In genomic region chr5:133884593-133884992, GRCm38 (mm10) we compare ENCODE assay signal across 9 mouse cellular contexts.
DNase-seq lines count a peak whose midpoint lies in the region; ATAC-seq and TF ChIP-seq lines count a peak whose summit lies in the region.
"Had no signal": no experiment of that assay in that cellular context is flagged by ENCODE, and none has a peak within 500 bp of the region (broad histone marks: within the 10 kb centered on the region; RNA-seq: fewer than 3 reads in every experiment).

No protein-coding gene starts in this region.

- no peak overlapping the region for H3K9ac ChIP-seq in lung, embryonic 16.5 days (ENCODE audit: low read length)
- H3K9ac ChIP-seq in hindbrain, embryonic 14.5 days: no peak overlapping the region
- H3K9ac ChIP-seq in midbrain, postnatal 0 days (replicated peaks; ENCODE audit: low read length, poor library complexity, severe bottlenecking): no peak overlapping the region
- H3K9ac ChIP-seq: liver, embryonic 15.5 days had no signal

- H3K27me3 ChIP-seq in lung, embryonic 16.5 days (ENCODE audit: control insufficient read depth, insufficient read depth, low read depth, low read length): no peaks in the 10 kb centered on the region
- peaks cover 9% of the 10 kb centered on the region for H3K27me3 ChIP-seq in forebrain, embryonic 10.5 days (ENCODE audit: poor library complexity, severe bottlenecking)
- H3K27me3 ChIP-seq in hindbrain, embryonic 14.5 days (ENCODE audit: control insufficient read depth, insufficient read depth, low read length): 0 out of 2 replicates have a peak, but pooled peaks cover 4% of the 10 kb centered on the region
- H3K27me3 ChIP-seq in midbrain, postnatal 0 days (ENCODE audit: insufficient read depth, low read length): 0 out of 2 replicates have a peak, but pooled peaks cover 5% of the 10 kb centered on the region
- H3K27me3 ChIP-seq: liver, embryonic 15.5 days had no signal

- ATAC-seq in lung, embryonic 16.5 days (ENCODE audit: low read depth): peak; percentile 50
- ATAC-seq in hindbrain, embryonic 14.5 days (ENCODE audit: low FRiP score): peak; percentile 34; the same call in 1 of the 2 replicates
- no peak for ATAC-seq in midbrain, postnatal 0 days (ENCODE audit: low FRiP score)

- no peak overlapping the region for H3K4me3 ChIP-seq in lung, embryonic 16.5 days (ENCODE audit: low read length)
- no peak overlapping the region for H3K4me3 ChIP-seq in forebrain, embryonic 10.5 days
- H3K4me3 ChIP-seq in hindbrain, embryonic 14.5 days (replicated peaks; ENCODE audit: low read length): no peak overlapping the region
- no peak overlapping the region for H3K4me3 ChIP-seq in midbrain, postnatal 0 days (ENCODE audit: low read depth, low read length)
- H3K4me3 ChIP-seq: liver, embryonic 15.5 days had no signal

- DNase-seq in lung, postnatal 25 days (ENCODE audit: low spot score): no peak
- no peak for DNase-seq in forebrain, embryonic 10.5 days (ENCODE audit: extremely low spot score, low spot score)
- peak; percentile 41 for DNase-seq in hindbrain, embryonic 14.5 days (ENCODE audit: low spot score)
- DNase-seq in midbrain, postnatal 0 days (ENCODE audit: low spot score): peak; percentile 64
- no peak for DNase-seq in adrenal gland, adult (ENCODE audit: inconsistent age in 2 of 2, low spot score in 1 of 2)
- no peak for DNase-seq in B cell, adult 2 months
- DNase-seq: thymus, postnatal 4 days had no signal

- H3K27ac ChIP-seq in lung, embryonic 16.5 days (ENCODE audit: low read length): no peak overlapping the region
- peak overlapping the region; percentile 77 for H3K27ac ChIP-seq in forebrain, embryonic 10.5 days
- peak overlapping the region; percentile 51 for H3K27ac ChIP-seq in hindbrain, embryonic 14.5 days
- H3K27ac ChIP-seq in midbrain, postnatal 0 days (ENCODE audit: low read depth, low read length): no peak overlapping the region
- H3K27ac ChIP-seq: liver, embryonic 15.5 days had no signal

- no peak overlapping the region for H3K4me2 ChIP-seq in lung, embryonic 16.5 days (ENCODE audit: low read depth, low read length)
- H3K4me2 ChIP-seq in hindbrain, embryonic 14.5 days (replicated peaks): no peak overlapping the region
- no peak overlapping the region for H3K4me2 ChIP-seq in midbrain, postnatal 0 days (ENCODE audit: low read depth, low read length, poor library complexity, severe bottlenecking)
- H3K4me2 ChIP-seq: liver, embryonic 15.5 days had no signal

- peaks cover 5% of the 10 kb centered on the region; the same call in 1 of the 2 replicates for H3K4me1 ChIP-seq in lung, embryonic 16.5 days (replicated peaks; ENCODE audit: control insufficient read depth, insufficient read depth, low read length)
- H3K4me1 ChIP-seq in forebrain, embryonic 10.5 days: peaks cover 17% of the 10 kb centered on the region
- H3K4me1 ChIP-seq in hindbrain, embryonic 14.5 days (replicated peaks; ENCODE audit: control insufficient read depth, insufficient read depth, low read length): 0 out of 2 replicates have a peak, but pooled peaks cover 11% of the 10 kb centered on the region
- H3K4me1 ChIP-seq in midbrain, postnatal 0 days (ENCODE audit: insufficient read depth, low read length): no peaks in the 10 kb centered on the region; the same call in 1 of the 2 replicates
- H3K4me1 ChIP-seq: liver, embryonic 15.5 days had no signal

- 31% methylated on average over 2 of the region's 2 CpGs for WGBS in lung, embryonic 16.5 days
- 44% methylated on average over 2 of the region's 2 CpGs for WGBS in forebrain, embryonic 10.5 days
- WGBS in hindbrain, embryonic 14.5 days: 16% methylated on average over 2 of the region's 2 CpGs
- WGBS in midbrain, postnatal 0 days: 32% methylated on average over 2 of the region's 2 CpGs

- no peak; the same call in 1 of the 2 replicates for TF ChIP-seq CTCF in midbrain, postnatal 0 days (IDR thresholded peaks at IDR 0.05)

- no peaks in the 10 kb centered on the region for H3K9me3 ChIP-seq in lung, embryonic 16.5 days (ENCODE audit: control insufficient read depth, low read length)
- no peaks in the 10 kb centered on the region for H3K9me3 ChIP-seq in forebrain, embryonic 10.5 days
- H3K9me3 ChIP-seq in hindbrain, embryonic 14.5 days (ENCODE audit: control insufficient read depth, low read length): no peaks in the 10 kb centered on the region
- H3K9me3 ChIP-seq in midbrain, postnatal 0 days (ENCODE audit: low read length): no peaks in the 10 kb centered on the region
- H3K9me3 ChIP-seq: liver, embryonic 15.5 days had no signal

- H3K36me3 ChIP-seq in lung, embryonic 16.5 days (ENCODE audit: control insufficient read depth, insufficient read depth, low read length): no peaks in the 10 kb centered on the region
- H3K36me3 ChIP-seq in forebrain, embryonic 10.5 days (replicated peaks): no peaks in the 10 kb centered on the region
- H3K36me3 ChIP-seq in hindbrain, embryonic 14.5 days (replicated peaks; ENCODE audit: control insufficient read depth, insufficient read depth): no peaks in the 10 kb centered on the region
- no peaks in the 10 kb centered on the region for H3K36me3 ChIP-seq in midbrain, postnatal 0 days (ENCODE audit: insufficient read depth, low read length)
- H3K36me3 ChIP-seq: liver, embryonic 15.5 days had no signal

Comparison
In these comparisons a context has a peak if more than half of its experiments do, and no peak if none do; other contexts are left out.
1. H3K27ac ChIP-seq: peak in forebrain, embryonic 10.5 days (single experiment) and hindbrain, embryonic 14.5 days (single experiment); none in lung, embryonic 16.5 days (single experiment) and midbrain, postnatal 0 days (single experiment).
2. DNase-seq: peak in hindbrain, embryonic 14.5 days (single experiment) and midbrain, postnatal 0 days (single experiment); none in lung, postnatal 25 days (single experiment), forebrain, embryonic 10.5 days (single experiment), adrenal gland, adult (0 of 2) and B cell, adult 2 months (0 of 2).